Mouse (Mus musculus) midbrain, embryonic 12.5 days (tissue): ENCODE measurements at regions not wholly inside any gene's neighbourhood (a gene's known extent, or its start where the extent isn't known, plus 50 kb on each side); places are given as distances from the start of the nearest gene placed in this dataset.

Experiments
- ATAC-seq: fragments of 200-750 bp; cut with Nextera tagmentation; 2 replicates; pipeline ENCODE4 v1.8.0; 2017; ENCODE audit warnings: low read depth, moderate TSS enrichment, moderate library complexity; ENCODE audit not compliant: low FRiP score
- H3K27ac ChIP-seq: fragments of 300-500 bp; sonication (generic); replicated peaks from 2 replicates; pipeline ENCODE4 v1.5.1; 2016; ENCODE audit warnings: mild to moderate bottlenecking
- H3K27me3 ChIP-seq: fragments of 300-500 bp; sonication (generic); 2 replicates; pipeline ENCODE4 v1.6.1; 2016; ENCODE audit warnings: mild to moderate bottlenecking
- H3K36me3 ChIP-seq: fragments of 300-500 bp; sonication (generic); 2 replicates; pipeline ENCODE4 v1.6.1; 2016
- H3K4me1 ChIP-seq: fragments of 300-500 bp; sonication (generic); 2 replicates; pipeline ENCODE4 v1.6.1; 2016
- H3K4me2 ChIP-seq: fragments of 300-500 bp; sonication (generic); replicated peaks from 2 replicates; pipeline ENCODE4 v1.6.1; 2016; ENCODE audit warnings: mild to moderate bottlenecking, moderate library complexity
- H3K4me3 ChIP-seq: fragments of 300-500 bp; sonication (generic); 2 replicates; pipeline ENCODE4 v1.5.1; 2016; ENCODE audit warnings: mild to moderate bottlenecking
- H3K9ac ChIP-seq: fragments of 300-500 bp; sonication (generic); replicated peaks from 2 replicates; pipeline ENCODE4 v1.6.1; 2016; ENCODE audit warnings: mild to moderate bottlenecking, moderate library complexity
- H3K9me3 ChIP-seq: fragments of 300-500 bp; sonication (generic); 2 replicates; pipeline ENCODE4 v1.6.1; 2016; ENCODE audit warnings: mild to moderate bottlenecking
- WGBS: fragments of 180-500 bp; shearing (Covaris S2); methylation state at CpG from one replicate; pipeline ENCODE4 v1.1.7; 2016; 5-methylcytosine and 5-hydroxymethylcytosine counted together

GRCm38 (mm10) chr3:100401080-100401479, 88.0 kb downstream of the Tent5c start:
- Histone ChIP-seq H3K4me2 (no peak overlapping the region), H3K36me3 (no peaks in the 10 kb centered on the region), H3K9me3 (no peaks in the 10 kb centered on the region), H3K9ac (no peak overlapping the region), H3K4me1 (no peaks in the 10 kb centered on the region), H3K4me3 (no peak overlapping the region), H3K27me3 (no peaks in the 10 kb centered on the region), H3K27ac (no peak overlapping the region)
- WGBS = 95% methylated on average over 1 of the region's 1 CpGs
- no peak for ATAC-seq

- Histone ChIP-seq H3K4me2 (no peak overlapping the region), H3K4me3 (no peak overlapping the region), H3K4me1 (no peaks in the 10 kb centered on the region), H3K27ac (no peak overlapping the region), H3K27me3 (no peaks in the 10 kb centered on the region), H3K9me3 (no peaks in the 10 kb centered on the region), H3K36me3 (no peaks in the 10 kb centered on the region), H3K9ac (no peak overlapping the region)
- 84% methylated on average over 3 of the region's 3 CpGs for WGBS
- ATAC-seq = no peak
Measured at GRCm38 (mm10) chr3:100397491-100397890, 91.6 kb downstream of the Tent5c start.

DNA sequence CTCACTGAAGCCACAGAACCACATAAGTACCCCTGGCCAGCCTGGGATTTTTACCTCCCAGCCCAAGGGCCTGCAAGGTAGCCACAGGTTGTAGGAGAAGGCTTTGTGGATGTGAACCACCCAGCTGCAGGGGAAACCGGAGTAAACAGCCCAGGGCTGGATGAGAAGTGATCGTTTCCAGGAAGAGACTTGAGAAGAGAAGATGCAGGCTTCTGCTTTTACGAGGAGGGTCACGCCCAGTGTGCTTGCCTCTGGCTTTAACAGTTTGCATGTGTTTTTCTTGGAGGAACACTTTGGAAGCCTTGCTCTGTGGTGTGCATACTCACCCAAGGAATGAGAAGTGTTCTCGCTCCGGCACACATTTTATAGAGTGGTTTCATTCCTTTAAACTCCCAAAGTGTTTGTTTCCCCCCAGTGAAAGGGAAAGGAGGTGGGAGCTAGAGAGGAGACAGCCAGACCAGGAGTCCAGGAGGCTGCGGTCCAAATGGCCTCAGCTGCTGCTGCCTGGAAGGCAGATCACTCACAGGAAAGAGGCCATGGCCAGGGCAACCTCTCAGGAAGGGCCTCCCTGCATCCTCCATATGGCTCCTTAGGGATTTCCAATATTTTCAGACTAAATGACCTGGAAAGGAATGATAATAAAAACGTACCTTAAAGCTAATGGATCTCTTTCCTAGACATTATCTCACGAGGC, 94.1 kb downstream of the Tent5c start:
- 82% methylated on average over 9 of the region's 9 CpGs for WGBS
- no peak overlapping the region for H3K4me2 ChIP-seq
- no peaks in the 10 kb centered on the region for H3K9me3 ChIP-seq
- no peaks in the 10 kb centered on the region for H3K4me1 ChIP-seq
- ATAC-seq = no peak
- no peaks in the 10 kb centered on the region for H3K27me3 ChIP-seq
- H3K9ac ChIP-seq = no peak overlapping the region
- no peak overlapping the region for H3K27ac ChIP-seq
- no peaks in the 10 kb centered on the region for H3K36me3 ChIP-seq
- H3K4me3 ChIP-seq = no peak overlapping the region

GRCm38 (mm10) chr3:100393956-100394355, 95.2 kb downstream of the Tent5c start:
- Histone ChIP-seq H3K4me3 (no peak overlapping the region), H3K27me3 (no peaks in the 10 kb centered on the region), H3K4me2 (no peak overlapping the region), H3K27ac (no peak overlapping the region), H3K36me3 (no peaks in the 10 kb centered on the region), H3K4me1 (no peaks in the 10 kb centered on the region; the same call in 1 of the 2 replicates), H3K9me3 (no peaks in the 10 kb centered on the region), H3K9ac (no peak overlapping the region)
- no peak for ATAC-seq
- 90% methylated on average over 1 of the region's 1 CpGs for WGBS

GRCm38 (mm10) chr3:100382181-100382580, 106.9 kb downstream of the Tent5c start:
- WGBS = 18% methylated on average over 1 of the region's 1 CpGs
- no peaks in the 10 kb centered on the region for H3K4me1 ChIP-seq
- H3K27me3 ChIP-seq = no peaks in the 10 kb centered on the region
- no peak for ATAC-seq
- H3K9me3 ChIP-seq = no peaks in the 10 kb centered on the region
- no peak overlapping the region for H3K4me2 ChIP-seq
- no peaks in the 10 kb centered on the region for H3K36me3 ChIP-seq
- H3K27ac ChIP-seq = no peak overlapping the region
- H3K9ac ChIP-seq = no peak overlapping the region
- H3K4me3 ChIP-seq = no peak overlapping the region

GRCm38 (mm10) chr3:100381363-100381762, 107.8 kb downstream of the Tent5c start:
- 89% methylated on average over 2 of the region's 2 CpGs for WGBS
- Histone ChIP-seq H3K9me3 (no peaks in the 10 kb centered on the region), H3K4me2 (no peak overlapping the region), H3K9ac (no peak overlapping the region), H3K4me1 (no peaks in the 10 kb centered on the region), H3K27ac (no peak overlapping the region), H3K27me3 (no peaks in the 10 kb centered on the region), H3K4me3 (no peak overlapping the region), H3K36me3 (no peaks in the 10 kb centered on the region)
- ATAC-seq = no peak

DNA sequence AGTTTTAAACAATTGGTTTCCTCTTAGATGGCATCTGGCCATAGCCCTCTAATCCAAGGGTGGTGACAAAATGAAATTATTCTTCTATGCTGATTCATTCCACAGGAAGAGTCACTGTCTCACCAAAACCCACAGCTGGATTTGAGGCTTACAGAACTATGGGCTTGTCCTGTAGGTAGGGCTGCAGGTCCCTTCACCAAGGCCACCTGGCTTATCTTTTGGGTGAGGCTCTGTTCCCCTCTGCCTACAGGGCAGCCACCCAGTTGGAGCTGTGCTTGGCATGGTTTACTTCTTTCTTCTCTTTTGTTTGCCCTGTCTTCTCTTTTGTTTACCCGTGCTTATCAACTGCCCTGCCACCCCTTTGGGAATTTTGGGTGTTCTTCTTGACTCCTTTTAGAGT, 113.0 kb downstream of the Tent5c start:
- WGBS = 89% methylated on average over 1 of the region's 1 CpGs
- ATAC-seq = no peak

DNA sequence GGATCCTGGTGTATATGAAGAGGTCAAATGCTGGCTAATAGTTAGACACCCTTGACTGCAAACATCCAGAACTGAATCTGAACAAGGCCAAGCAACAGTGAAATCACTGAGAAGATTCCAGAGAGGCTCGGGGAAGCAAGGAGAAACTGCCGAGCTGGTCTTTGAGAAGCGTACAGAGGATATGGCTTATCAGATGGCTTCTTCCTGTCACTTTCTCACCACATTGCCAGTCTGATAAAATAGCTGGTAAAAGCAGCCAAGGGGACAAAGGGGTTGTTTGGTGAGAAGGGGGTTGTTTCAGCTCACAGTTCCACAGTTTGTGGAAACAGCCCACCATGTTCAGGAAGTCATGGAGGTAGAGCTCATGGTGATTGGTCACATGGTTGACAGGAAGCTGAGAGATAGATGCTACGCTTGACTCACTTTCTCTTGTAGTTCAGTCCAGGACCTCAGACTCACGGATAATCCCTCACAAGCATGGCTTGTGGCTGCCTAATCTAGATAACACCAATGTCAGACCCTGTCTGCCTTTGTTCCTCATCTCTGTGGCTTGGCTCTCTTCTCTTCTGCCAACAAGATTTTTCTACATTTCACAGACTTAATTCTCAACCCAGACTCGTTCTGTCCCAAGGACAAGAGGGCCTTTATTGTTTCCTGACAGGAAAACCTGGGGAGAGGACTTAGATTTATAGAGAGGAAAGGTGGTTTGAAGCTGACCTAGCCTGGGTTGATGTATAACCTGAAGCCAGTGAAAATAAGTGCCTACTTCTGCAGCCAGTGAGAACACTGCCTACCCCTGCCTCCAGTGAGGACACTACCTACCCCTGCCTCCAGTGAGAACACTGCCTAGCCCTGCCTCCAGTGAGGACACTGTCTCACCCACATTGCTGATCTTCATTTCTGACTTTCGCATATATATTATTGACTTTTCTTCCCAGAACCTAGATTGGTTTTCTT, 122.0 kb downstream of the Tent5c start:
- no peaks in the 10 kb centered on the region for H3K27me3 ChIP-seq
- no peak overlapping the region for H3K27ac ChIP-seq
- no peak overlapping the region for H3K4me2 ChIP-seq
- no peaks in the 10 kb centered on the region for H3K4me1 ChIP-seq
- no peak overlapping the region for H3K9ac ChIP-seq
- no peaks in the 10 kb centered on the region for H3K9me3 ChIP-seq
- H3K36me3 ChIP-seq = no peaks in the 10 kb centered on the region
- WGBS = 80% methylated on average over 7 of the region's 7 CpGs
- H3K4me3 ChIP-seq = no peak overlapping the region
- ATAC-seq = no peak

More for the DNA sequence above, 113.0 kb downstream of the Tent5c start:
- Histone ChIP-seq H3K4me1 (no peaks in the 10 kb centered on the region), H3K27me3 (no peaks in the 10 kb centered on the region), H3K9me3 (no peaks in the 10 kb centered on the region), H3K9ac (no peak overlapping the region), H3K36me3 (no peaks in the 10 kb centered on the region), H3K4me2 (no peak overlapping the region), H3K27ac (no peak overlapping the region), H3K4me3 (no peak overlapping the region)

GRCm38 (mm10) chr3:100366447-100366846, 122.7 kb downstream of the Tent5c start:
- Histone ChIP-seq H3K4me1 (no peaks in the 10 kb centered on the region), H3K4me2 (no peak overlapping the region), H3K4me3 (no peak overlapping the region), H3K27me3 (no peaks in the 10 kb centered on the region), H3K9ac (no peak overlapping the region), H3K27ac (no peak overlapping the region), H3K36me3 (no peaks in the 10 kb centered on the region), H3K9me3 (no peaks in the 10 kb centered on the region)
- no peak for ATAC-seq
- WGBS = 91% methylated on average over 3 of the region's 3 CpGs

DNA sequence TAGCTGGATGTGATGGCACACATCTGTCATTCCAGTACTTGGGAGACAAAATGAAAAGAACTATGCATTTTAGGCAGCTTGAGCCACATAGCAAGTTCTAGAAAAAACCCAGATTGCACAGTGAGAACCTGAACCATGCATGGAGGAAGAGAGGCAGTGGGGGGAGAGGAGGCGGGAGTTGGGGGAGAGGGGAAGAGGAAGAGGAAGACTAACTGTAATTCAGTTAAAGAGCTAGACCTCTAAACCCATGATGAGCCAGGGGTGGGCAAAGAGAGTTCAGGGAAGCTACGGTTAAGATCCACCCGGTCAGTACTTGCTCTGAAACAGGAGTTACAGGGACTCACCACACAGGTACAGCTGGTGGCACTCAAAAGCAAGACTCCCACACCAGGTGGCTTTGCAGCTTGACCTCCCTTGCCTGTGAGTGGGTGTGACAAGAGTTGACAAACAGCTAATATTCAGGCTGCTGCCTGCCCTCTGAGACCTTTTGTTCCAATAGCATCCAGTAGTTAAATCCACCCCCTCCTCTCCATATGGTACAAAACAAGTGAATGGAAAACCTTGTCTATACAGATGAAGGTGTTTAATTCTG, 123.7 kb downstream of the Tent5c start:
- Histone ChIP-seq H3K27ac (no peak overlapping the region), H3K9ac (no peak overlapping the region)
- WGBS = 87% methylated on average over 3 of the region's 3 CpGs

GRCm38 (mm10) chr3:100364706-100365105, 124.4 kb downstream of the Tent5c start:
- no peaks in the 10 kb centered on the region for H3K9me3 ChIP-seq
- H3K4me1 ChIP-seq = no peaks in the 10 kb centered on the region
- WGBS = 93% methylated on average over 2 of the region's 2 CpGs
- no peak overlapping the region for H3K4me3 ChIP-seq
- no peak overlapping the region for H3K4me2 ChIP-seq
- no peak for ATAC-seq
- no peak overlapping the region for H3K9ac ChIP-seq
- no peak overlapping the region for H3K27ac ChIP-seq
- no peaks in the 10 kb centered on the region for H3K36me3 ChIP-seq
- no peaks in the 10 kb centered on the region for H3K27me3 ChIP-seq

More for the DNA sequence above, 123.7 kb downstream of the Tent5c start:
- no peak for ATAC-seq
- Histone ChIP-seq H3K4me2 (no peak overlapping the region), H3K27me3 (no peaks in the 10 kb centered on the region), H3K9me3 (no peaks in the 10 kb centered on the region), H3K36me3 (no peaks in the 10 kb centered on the region), H3K4me1 (no peaks in the 10 kb centered on the region), H3K4me3 (no peak overlapping the region)

DNA sequence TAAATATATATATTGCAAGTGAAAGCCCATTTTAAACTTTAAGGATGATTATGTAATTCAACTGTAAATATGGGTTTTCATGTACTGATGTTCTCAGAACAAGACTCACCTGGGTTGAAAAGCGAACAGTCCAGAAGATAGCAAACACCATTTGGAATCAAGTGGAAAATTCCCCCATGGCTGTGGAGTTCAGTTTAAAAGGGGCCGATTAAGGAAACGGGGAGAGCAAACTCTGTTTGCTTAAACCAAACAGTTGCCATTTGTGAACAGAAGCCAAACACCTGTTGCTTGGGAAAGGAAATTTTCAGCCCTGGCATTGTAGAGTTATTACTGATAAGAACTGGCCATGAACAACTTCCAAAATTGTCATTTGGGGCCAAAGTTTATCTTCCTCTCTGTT, 126.1 kb downstream of the Tent5c start:
- H3K27ac ChIP-seq = no peak overlapping the region
- WGBS = 86% methylated on average over 3 of the region's 3 CpGs
- no peaks in the 10 kb centered on the region for H3K27me3 ChIP-seq

More for the DNA sequence above, 126.1 kb downstream of the Tent5c start:
- Histone ChIP-seq H3K9me3 (no peaks in the 10 kb centered on the region), H3K4me2 (no peak overlapping the region), H3K9ac (no peak overlapping the region), H3K36me3 (no peaks in the 10 kb centered on the region), H3K4me3 (no peak overlapping the region), H3K4me1 (no peaks in the 10 kb centered on the region)
- ATAC-seq = no peak
